Mouse (Mus musculus) testis, adult 2 months (tissue): ENCODE results near the gene Ppp1r12b.

ENCODE experiments used
- CTCF ChIP-seq: fragments of 200-500 bp; IDR thresholded peaks from 2 replicates; pipeline ENCODE4 v1.5.1; 2012; ENCODE audit warnings: low read depth, mild to moderate bottlenecking, inconsistent platforms, low read length, moderate library complexity; ENCODE audit not compliant: control insufficient read depth, insufficient read depth, insufficient replicate concordance
- POLR2A ChIP-seq: fragments of 200-500 bp; IDR thresholded peaks from 2 replicates; pipeline ENCODE4 v1.6.1; 2012; ENCODE audit warnings: low read depth, mild to moderate bottlenecking, inconsistent platforms, low read length, moderate library complexity; ENCODE audit not compliant: control insufficient read depth

DNA sequence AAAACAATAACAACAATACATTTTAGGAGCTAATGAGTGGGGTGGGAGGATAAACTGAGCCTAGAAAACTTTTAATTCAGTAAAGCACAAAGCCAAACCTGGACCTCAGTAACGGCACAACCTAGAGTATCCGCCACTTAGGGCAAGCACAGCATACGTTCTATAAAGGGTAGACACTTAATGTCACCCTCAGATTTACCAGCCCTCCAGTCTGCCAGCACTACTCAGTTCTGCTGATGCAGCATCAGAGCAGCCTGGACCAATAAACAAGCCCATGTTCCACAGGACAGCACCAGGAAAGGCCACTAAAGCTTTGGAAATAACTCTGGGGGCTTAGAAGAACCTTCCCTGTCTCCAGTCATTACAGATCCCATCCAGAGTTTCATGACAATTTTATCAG, 60.9 kb downstream of the Ppp1r12b start:
- TF ChIP-seq CTCF: no peak
- TF ChIP-seq POLR2A: no peak
